Mouse (Mus musculus): Measurements from ENCODE around the gene Vmp1. TPM values are rescaled to one million over a fixed set of nuclear protein-coding genes. Genes with fewer than 3 reads are reported as not detected.

The Vmp1 gene
- total and polyA plus RNA-seq, 3 experiments = 80.9 to 209 (median 167) TPM

- Histone ChIP-seq H3K79me2 (replicated peaks; ENCODE audit: control insufficient read depth, extremely low read depth, insufficient read depth, poor library complexity, severe bottlenecking) (peaks cover 2% of the 10 kb centered on the region; the same call in 1 of the 2 replicates), H3K4me1 (ENCODE audit: control insufficient read depth in 1 of 2, insufficient read depth in 2 of 2) (peaks cover 12 to 81% of the 10 kb centered on the region in 2 experiments), H3K9ac (ENCODE audit: insufficient read depth, low read depth) (no peak overlapping the region), H3K4me2 (ENCODE audit: insufficient read depth, low read depth, poor library complexity, severe bottlenecking) (no peak overlapping the region), H3K27me3 (replicated peaks) (no peaks in the 10 kb centered on the region), H3K36me3 (replicated peaks in 1 of 2; ENCODE audit: control insufficient read depth in 1 of 2, insufficient read depth in 1 of 2, low read length in 1 of 2) (peaks cover 3 to 22% of the 10 kb centered on the region in 2 experiments), H3K4me3 (replicated peaks in 1 of 3; ENCODE audit: low read depth in 2 of 3, low read length in 2 of 3, poor library complexity in 1 of 3) (no peak overlapping the region), H3K27ac (ENCODE audit: insufficient read depth, low read depth) (no peak overlapping the region), H3K9me3 (replicated peaks; ENCODE audit: low read length) (no peaks in the 10 kb centered on the region)
- in situ Hi-C loops (cut with MboI; ENCODE audit: low pct_ligation_motif_present, low pct_unique_long_range_greater_than_20kb, low sequenced_read_pairs) (no loop called here), dilution Hi-C loops (cut with MboI; ENCODE audit: extremely low pct_ligation_motif_present, extremely low pct_unique_long_range_greater_than_20kb, low sequenced_read_pairs) (no loop called here)
- DNase-seq (ENCODE audit: extremely low read depth) = no peak
- no peak for TF ChIP-seq POLR2AphosphoS2 (IDR thresholded peaks at IDR 0.05; ENCODE audit: low read depth, low read length)
- TF ChIP-seq KAT2A (IDR thresholded peaks at IDR 0.05; ENCODE audit: insufficient replicate concordance, low read length) = no peak
- TF ChIP-seq E2F4 (IDR thresholded peaks at IDR 0.05; ENCODE audit: insufficient replicate concordance, low read depth, low read length) = no peak
- TF ChIP-seq MAFK (IDR thresholded peaks at IDR 0.05; ENCODE audit: insufficient replicate concordance, low read length) = no peak
- no peak for TF ChIP-seq TCF12 (IDR thresholded peaks at IDR 0.05; ENCODE audit: low read depth, low read length)
- TF ChIP-seq JUND (conservative IDR thresholded peaks at IDR 0.05; ENCODE audit: low read depth, low read length) = no peak
- no peak for TF ChIP-seq JUN (IDR thresholded peaks at IDR 0.05; ENCODE audit: insufficient read depth, low read depth, low read length)
Measured at GRCm38 (mm10) chr11:86598154-86598553, 85.5 kb downstream of the Vmp1 start.

DNA sequence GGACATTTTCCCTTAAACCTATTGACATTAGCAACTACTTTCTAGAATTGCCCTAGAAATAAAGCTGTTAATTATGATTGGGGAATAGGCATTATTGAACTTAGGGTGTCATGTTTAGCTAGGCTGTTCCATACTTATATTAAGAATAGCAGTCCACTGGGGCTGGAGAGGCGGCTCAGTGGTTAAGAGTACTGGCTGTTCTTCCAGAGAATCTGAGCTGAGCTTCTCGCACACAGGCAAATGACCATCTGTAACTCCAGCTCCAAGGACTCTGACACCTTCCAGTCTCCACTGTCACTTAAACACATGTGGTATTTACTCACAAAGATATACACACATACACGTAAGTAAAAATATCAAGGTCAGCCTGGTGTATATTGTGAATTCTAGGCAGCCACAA is 86.7 kb downstream of the Vmp1 start:
- no peak for DNase-seq (ENCODE audit: extremely low read depth)
- no peak overlapping the region for H3K9ac ChIP-seq (ENCODE audit: insufficient read depth, low read depth)
- no peak for TF ChIP-seq JUND (conservative IDR thresholded peaks at IDR 0.05; ENCODE audit: low read depth, low read length)
- no peak for TF ChIP-seq UBTF (IDR thresholded peaks at IDR 0.05; ENCODE audit: low read depth, low read length)
- TF ChIP-seq JUN (IDR thresholded peaks at IDR 0.05; ENCODE audit: insufficient read depth, low read depth, low read length) = no peak
- TF ChIP-seq CHD2 (IDR thresholded peaks at IDR 0.05; ENCODE audit: low read length) = no peak
- TF ChIP-seq ZC3H11A (IDR thresholded peaks at IDR 0.05; ENCODE audit: low read depth, low read length) = no peak
- TF ChIP-seq RCOR1 (conservative IDR thresholded peaks at IDR 0.05; ENCODE audit: low read depth, low read length) = no peak
- no peak for TF ChIP-seq ZNF384 (IDR thresholded peaks at IDR 0.05; ENCODE audit: low read depth, low read length)
- no peak for TF ChIP-seq BHLHE40 (IDR thresholded peaks at IDR 0.05; ENCODE audit: low read depth, low read length)
- in situ Hi-C loops (cut with MboI; ENCODE audit: low pct_ligation_motif_present, low pct_unique_long_range_greater_than_20kb, low sequenced_read_pairs) = no loop called here
- H3K9me3 ChIP-seq (replicated peaks; ENCODE audit: low read length) = no peaks in the 10 kb centered on the region
- peak overlapping the region; percentile 35; the same call in 1 of the 2 replicates for H3K27ac ChIP-seq (ENCODE audit: insufficient read depth, low read depth)
- no peaks in the 10 kb centered on the region for H3K27me3 ChIP-seq (replicated peaks)
- no peak overlapping the region for H3K4me3 ChIP-seq (replicated peaks in 1 of 3; ENCODE audit: low read depth in 2 of 3, low read length in 2 of 3, poor library complexity in 1 of 3)
- peaks cover 18 to 83% of the 10 kb centered on the region in 2 experiments for H3K4me1 ChIP-seq (ENCODE audit: control insufficient read depth in 1 of 2, insufficient read depth in 2 of 2)
- peaks cover 8% of the 10 kb centered on the region for H3K79me2 ChIP-seq (replicated peaks; ENCODE audit: control insufficient read depth, extremely low read depth, insufficient read depth, poor library complexity, severe bottlenecking)
- H3K4me2 ChIP-seq (ENCODE audit: insufficient read depth, low read depth, poor library complexity, severe bottlenecking) = no peak overlapping the region
- dilution Hi-C loops (cut with MboI; ENCODE audit: extremely low pct_ligation_motif_present, extremely low pct_unique_long_range_greater_than_20kb, low sequenced_read_pairs) = no loop called here
- H3K36me3 ChIP-seq (replicated peaks in 1 of 2; ENCODE audit: control insufficient read depth in 1 of 2, insufficient read depth in 1 of 2, low read length in 1 of 2) = peaks cover 3 to 17% of the 10 kb centered on the region in 2 experiments

All from CH12.LX (cell line).